ENCODE assay signal across 10 mouse cellular contexts in genomic region chr1:183072263-183073050, GRCm38 (mm10).
DNase-seq lines count a peak whose midpoint lies in the region; ATAC-seq lines count a peak whose summit lies in the region.
"Had no signal": no experiment of that assay in that cellular context is flagged by ENCODE, and none has a peak within 500 bp of the region (broad histone marks: within the 10 kb centered on the region; RNA-seq: fewer than 3 reads in every experiment).

No protein-coding gene starts in this region.

- no peak overlapping the region for H3K4me3 ChIP-seq in hindbrain, embryonic 10.5 days
- no peak overlapping the region for H3K4me3 ChIP-seq in hindbrain, embryonic 12.5 days
- no peak overlapping the region for H3K4me3 ChIP-seq in heart, embryonic 12.5 days
- H3K4me3 ChIP-seq: hindbrain, embryonic 15.5 days had no signal

- H3K9ac ChIP-seq in hindbrain, embryonic 12.5 days: no peak overlapping the region
- no peak overlapping the region for H3K9ac ChIP-seq in heart, embryonic 12.5 days
- H3K9ac ChIP-seq: hindbrain, embryonic 15.5 days had no signal

- peaks cover 21% of the 10 kb centered on the region for H3K4me1 ChIP-seq in hindbrain, embryonic 10.5 days (replicated peaks)
- H3K4me1 ChIP-seq in hindbrain, embryonic 12.5 days: peaks cover 10% of the 10 kb centered on the region
- peaks cover 18% of the 10 kb centered on the region for H3K4me1 ChIP-seq in heart, embryonic 12.5 days (replicated peaks)

- H3K36me3 ChIP-seq in hindbrain, embryonic 10.5 days: no peaks in the 10 kb centered on the region
- no peaks in the 10 kb centered on the region for H3K36me3 ChIP-seq in hindbrain, embryonic 12.5 days
- no peaks in the 10 kb centered on the region for H3K36me3 ChIP-seq in heart, embryonic 12.5 days
- H3K36me3 ChIP-seq: hindbrain, embryonic 15.5 days had no signal

- WGBS in hindbrain, embryonic 10.5 days: 70% methylated on average over 12 of the region's 12 CpGs
- 63% methylated on average over 12 of the region's 12 CpGs for WGBS in hindbrain, embryonic 12.5 days
- 58% methylated on average over 12 of the region's 12 CpGs for WGBS in heart, embryonic 12.5 days

- no peak for DNase-seq in hindbrain, embryonic 10.5 days (ENCODE audit: low spot score)
- DNase-seq in kidney, postnatal 10 days: peak; percentile 77
- DNase-seq in skeletal muscle tissue, adult 2 months (ENCODE audit: low read depth, low spot score): peak; percentile 73
- no peak for DNase-seq in left cerebral cortex, adult 18-20 months (ENCODE audit: low spot score in 2 of 2)
- DNase-seq in cerebellum, adult 9-10 months: no peak
- no peak for DNase-seq in thymus, postnatal 25 days

- ATAC-seq in hindbrain, embryonic 12.5 days (ENCODE audit: low FRiP score): no peak
- ATAC-seq in heart, embryonic 12.5 days (ENCODE audit: insufficient number of reproducible peaks, low FRiP score): peak; percentile 53
- ATAC-seq: CD4-positive, CD25-positive, alpha-beta regulatory T cell, adult 4 months had no signal

- H3K27ac ChIP-seq in hindbrain, embryonic 10.5 days: peak overlapping the region; percentile 67
- H3K27ac ChIP-seq in hindbrain, embryonic 12.5 days: no peak overlapping the region
- H3K27ac ChIP-seq in heart, embryonic 12.5 days (ENCODE audit: poor library complexity, severe bottlenecking): no peak overlapping the region
- H3K27ac ChIP-seq: hindbrain, embryonic 15.5 days had no signal

- H3K9me3 ChIP-seq in hindbrain, embryonic 10.5 days: no peaks in the 10 kb centered on the region
- no peaks in the 10 kb centered on the region for H3K9me3 ChIP-seq in hindbrain, embryonic 12.5 days (replicated peaks)
- no peaks in the 10 kb centered on the region for H3K9me3 ChIP-seq in heart, embryonic 12.5 days (replicated peaks)
- H3K9me3 ChIP-seq: hindbrain, embryonic 15.5 days had no signal

- H3K4me2 ChIP-seq in hindbrain, embryonic 12.5 days (replicated peaks): no peak overlapping the region
- H3K4me2 ChIP-seq in heart, embryonic 12.5 days: no peak overlapping the region
- H3K4me2 ChIP-seq: hindbrain, embryonic 15.5 days had no signal

- no peaks in the 10 kb centered on the region for H3K27me3 ChIP-seq in hindbrain, embryonic 10.5 days (ENCODE audit: insufficient read depth, poor library complexity, severe bottlenecking)
- H3K27me3 ChIP-seq in hindbrain, embryonic 12.5 days: no peaks in the 10 kb centered on the region
- no peaks in the 10 kb centered on the region for H3K27me3 ChIP-seq in heart, embryonic 12.5 days (replicated peaks)
- H3K27me3 ChIP-seq: hindbrain, embryonic 15.5 days had no signal

Comparison
In these comparisons a context has a peak if more than half of its experiments do, and no peak if none do; other contexts are left out.
1. DNase-seq: peak in kidney, postnatal 10 days (single experiment) and skeletal muscle tissue, adult 2 months (single experiment); none in hindbrain, embryonic 10.5 days (single experiment), left cerebral cortex, adult 18-20 months (0 of 2), cerebellum, adult 9-10 months (single experiment) and thymus, postnatal 25 days (single experiment).